Mouse (Mus musculus) embryonic facial prominence, embryonic 11.5 days (tissue): ENCODE data around the gene Ace. TPM values are rescaled to one million over a fixed set of nuclear protein-coding genes. Genes with fewer than 3 reads are reported as not detected.

Experiments
- ATAC-seq: fragments of 200-750 bp; cut with Nextera tagmentation; replicated peaks from 2 replicates; pipeline ENCODE4 v1.8.0; 2017; ENCODE audit warnings: low read depth; ENCODE audit not compliant: insufficient number of reproducible peaks, low FRiP score, low TSS enrichment
- DNase-seq: peaks from one replicate; pipeline ENCODE4 v3.0.0-alpha.2; 2015; ENCODE audit warnings: low spot score
- H3K27ac ChIP-seq: fragments of 300-500 bp; sonication (generic); replicated peaks from 2 replicates; pipeline ENCODE4 v1.5.1; 2014; ENCODE audit warnings: mild to moderate bottlenecking, low read depth, low read length, control low read depth
- H3K27me3 ChIP-seq: fragments of 300-500 bp; sonication (generic); 2 replicates; pipeline ENCODE4 v1.6.1; 2014; ENCODE audit warnings: mild to moderate bottlenecking, low read length, moderate library complexity, mixed read lengths; ENCODE audit not compliant: control insufficient read depth, insufficient read depth
- H3K36me3 ChIP-seq: fragments of 300-500 bp; sonication (generic); replicated peaks from 2 replicates; pipeline ENCODE4 v1.6.1; 2014; ENCODE audit warnings: low read depth, mild to moderate bottlenecking, low read length, moderate library complexity, mixed read lengths; ENCODE audit not compliant: control insufficient read depth, insufficient read depth
- H3K4me1 ChIP-seq: fragments of 300-500 bp; sonication (generic); 2 replicates; pipeline ENCODE4 v1.6.1; 2014; ENCODE audit warnings: low read length, mixed read lengths; ENCODE audit not compliant: control insufficient read depth, insufficient read depth
- H3K4me2 ChIP-seq: fragments of 300-500 bp; sonication (generic); 2 replicates; pipeline ENCODE4 v1.6.1; 2014; ENCODE audit warnings: low read depth, mild to moderate bottlenecking, control low read depth, low read length, moderate library complexity
- H3K4me3 ChIP-seq: fragments of 300-500 bp; sonication (generic); 2 replicates; pipeline ENCODE4 v1.5.1; 2014; ENCODE audit warnings: low read depth, low read length, control low read depth
- H3K9ac ChIP-seq: fragments of 300-500 bp; sonication (generic); replicated peaks from 2 replicates; pipeline ENCODE4 v1.6.1; 2014; ENCODE audit warnings: mild to moderate bottlenecking, control low read depth, low read length
- H3K9me3 ChIP-seq: fragments of 300-500 bp; sonication (generic); replicated peaks from 2 replicates; pipeline ENCODE4 v1.6.1; 2016; ENCODE audit warnings: mild to moderate bottlenecking, low read length, inconsistent platforms, mixed read lengths; ENCODE audit not compliant: control insufficient read depth
- WGBS: fragments of 180-500 bp; shearing (Covaris S2); extraction: QIAGEN DNeasy Blood & Tissue Kit; methylation state at CpG from one replicate; pipeline ENCODE4 v1.1.7; 2014; 5-methylcytosine and 5-hydroxymethylcytosine counted together
- polyA plus RNA-seq: library from polyadenylated mRNA; unstranded; fragments of >200 nt; fragmentation: Nextera tagmentation; extraction: Ambion mirVana; gene quantifications from 2 replicates; pipeline ENCODE4 v1.2.1, GENCODE M21; 2014

Ace gene
- polyA plus RNA-seq, 1 experiment from 2014 or later, result 0.41 TPM

DNA sequence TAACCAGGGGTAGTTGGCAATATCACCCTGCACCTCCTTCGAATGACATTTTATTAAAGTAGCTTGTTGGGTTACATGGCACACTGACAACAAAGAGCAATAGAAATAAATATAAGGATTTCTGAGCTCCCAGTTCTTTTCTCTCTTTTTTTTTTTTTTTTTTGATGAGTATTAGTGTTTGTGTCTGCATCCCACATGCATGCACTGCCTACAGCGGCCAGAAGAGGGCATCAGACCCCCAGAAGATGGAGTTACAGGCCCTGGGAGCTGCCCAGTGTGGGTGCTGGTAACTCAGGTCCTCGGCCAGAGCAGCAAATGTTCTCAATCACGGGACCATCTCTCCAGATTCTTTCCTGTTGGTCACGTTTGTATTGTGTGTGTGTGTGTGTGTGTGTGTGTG lies 3.1 kb upstream of the Ace start:
- no peak for DNase-seq
- Histone ChIP-seq H3K4me3 (no peak overlapping the region), H3K36me3 (no peaks in the 10 kb centered on the region), H3K27ac (no peak overlapping the region), H3K9ac (no peak overlapping the region), H3K9me3 (no peaks in the 10 kb centered on the region), H3K4me1 (peaks cover 4% of the 10 kb centered on the region; the same call in 1 of the 2 replicates), H3K4me2 (no peak overlapping the region), H3K27me3 (peaks cover 25% of the 10 kb centered on the region)
- WGBS, result 62% methylated on average over 5 of the region's 5 CpGs
- no peak for ATAC-seq

DNA sequence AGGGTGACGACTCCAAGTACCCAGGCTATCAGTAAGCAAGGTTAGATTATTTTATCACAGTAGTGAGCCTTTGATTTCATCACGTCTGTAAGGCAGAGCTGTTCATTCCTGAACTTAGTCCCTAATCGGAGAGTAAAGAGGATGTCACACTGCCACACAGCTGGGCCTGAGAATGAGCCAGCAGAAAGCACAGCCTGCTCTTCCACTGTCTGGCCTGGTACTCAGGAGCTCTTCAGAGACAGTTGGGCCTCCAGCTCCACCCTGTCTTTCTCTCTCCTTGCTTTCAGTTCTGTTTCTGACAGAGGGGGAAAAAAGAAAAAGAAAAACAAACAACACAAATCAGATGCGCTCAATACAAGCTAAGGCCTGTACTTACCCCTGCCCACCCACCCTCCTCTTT lies 1.5 kb upstream of the Ace start:
- no peak for DNase-seq
- 73% methylated on average over 4 of the region's 4 CpGs for WGBS
- H3K36me3 ChIP-seq, result no peaks in the 10 kb centered on the region
- no peak overlapping the region for H3K9ac ChIP-seq
- peaks cover 25% of the 10 kb centered on the region for H3K27me3 ChIP-seq
- H3K9me3 ChIP-seq, result no peaks in the 10 kb centered on the region
- H3K4me1 ChIP-seq, result peaks cover 4% of the 10 kb centered on the region; the same call in 1 of the 2 replicates
- ATAC-seq, result no peak
- no peak overlapping the region for H3K27ac ChIP-seq
- no peak overlapping the region for H3K4me3 ChIP-seq
- no peak overlapping the region for H3K4me2 ChIP-seq

DNA sequence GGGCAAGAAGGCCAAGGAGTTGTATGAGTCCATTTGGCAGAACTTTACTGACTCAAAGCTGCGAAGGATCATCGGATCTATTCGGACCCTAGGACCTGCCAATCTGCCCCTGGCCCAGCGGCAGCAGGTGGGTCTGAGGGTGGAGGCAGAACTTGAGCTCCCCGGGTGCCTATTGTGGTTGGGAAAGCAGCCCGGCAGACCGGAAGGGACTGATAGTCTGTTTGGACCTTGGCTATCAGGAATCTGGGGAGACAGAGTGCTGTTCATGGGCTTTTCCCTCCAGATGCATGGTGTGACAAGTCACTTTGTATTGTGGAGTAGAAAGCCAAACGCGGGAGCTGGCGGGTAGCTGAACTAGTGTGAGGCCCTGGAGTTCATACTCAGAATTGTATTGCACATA lies 1.2 kb downstream of the Ace start:
- H3K9ac ChIP-seq, result no peak overlapping the region
- no peak overlapping the region for H3K4me3 ChIP-seq
- ATAC-seq, result no peak
- WGBS, result 41% methylated on average over 10 of the region's 10 CpGs
- DNase-seq, result no peak
- H3K27me3 ChIP-seq, result peaks cover 25% of the 10 kb centered on the region
- H3K36me3 ChIP-seq, result no peaks in the 10 kb centered on the region
- no peaks in the 10 kb centered on the region for H3K9me3 ChIP-seq
- no peak overlapping the region for H3K4me2 ChIP-seq
- H3K27ac ChIP-seq, result no peak overlapping the region
- peaks cover 4% of the 10 kb centered on the region; the same call in 1 of the 2 replicates for H3K4me1 ChIP-seq

DNA sequence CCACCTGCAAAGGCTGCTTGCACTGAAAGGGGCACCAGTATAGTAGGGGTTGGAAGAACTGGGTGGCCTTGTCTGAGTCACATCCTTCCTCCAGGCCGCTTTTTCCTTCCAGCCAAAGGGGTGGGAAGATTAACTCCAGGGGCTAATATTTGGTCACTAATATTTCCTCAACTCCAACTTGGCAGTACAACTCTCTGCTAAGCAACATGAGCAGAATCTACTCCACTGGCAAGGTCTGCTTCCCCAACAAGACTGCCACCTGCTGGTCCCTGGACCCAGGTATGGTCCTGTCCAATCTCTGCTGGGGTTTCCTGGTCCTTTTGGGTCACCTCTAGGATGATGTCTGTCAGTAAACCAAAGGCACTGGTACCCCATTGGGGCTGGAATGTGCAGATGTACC lies 1.8 kb downstream of the Ace start:
- Histone ChIP-seq H3K36me3 (no peaks in the 10 kb centered on the region), H3K9ac (no peak overlapping the region), H3K4me3 (no peak overlapping the region), H3K4me2 (no peak overlapping the region), H3K9me3 (no peaks in the 10 kb centered on the region), H3K27ac (no peak overlapping the region), H3K27me3 (peaks cover 25% of the 10 kb centered on the region), H3K4me1 (peaks cover 4% of the 10 kb centered on the region; the same call in 1 of the 2 replicates)
- DNase-seq (peak; percentile 10), ATAC-seq (no peak)
- WGBS, result 70% methylated on average over 1 of the region's 1 CpGs

DNA sequence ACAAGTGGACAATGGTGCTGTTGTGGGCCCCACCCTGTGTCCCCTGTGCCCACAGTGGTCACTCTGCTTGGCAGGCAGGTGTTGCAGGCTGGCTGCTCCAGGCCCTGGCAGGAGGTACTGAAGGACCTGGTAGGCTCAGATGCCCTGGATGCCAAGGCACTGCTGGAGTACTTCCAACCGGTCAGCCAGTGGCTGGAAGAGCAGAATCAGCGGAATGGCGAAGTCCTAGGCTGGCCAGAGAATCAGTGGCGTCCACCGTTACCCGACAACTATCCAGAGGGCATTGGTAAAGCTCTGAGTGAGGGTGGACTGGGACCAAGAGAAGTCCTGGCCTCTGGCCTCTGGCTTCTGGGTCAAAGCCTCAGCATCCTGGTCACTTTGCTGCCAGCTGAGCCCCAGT lies 6.8 kb downstream of the Ace start:
- ATAC-seq, result no peak
- Histone ChIP-seq H3K36me3 (no peaks in the 10 kb centered on the region), H3K27me3 (no peaks in the 10 kb centered on the region), H3K4me2 (no peak overlapping the region), H3K27ac (no peak overlapping the region), H3K9me3 (no peaks in the 10 kb centered on the region), H3K4me1 (no peaks in the 10 kb centered on the region), H3K9ac (no peak overlapping the region), H3K4me3 (no peak overlapping the region)
- DNase-seq, result no peak
- WGBS, result 93% methylated on average over 6 of the region's 6 CpGs

DNA sequence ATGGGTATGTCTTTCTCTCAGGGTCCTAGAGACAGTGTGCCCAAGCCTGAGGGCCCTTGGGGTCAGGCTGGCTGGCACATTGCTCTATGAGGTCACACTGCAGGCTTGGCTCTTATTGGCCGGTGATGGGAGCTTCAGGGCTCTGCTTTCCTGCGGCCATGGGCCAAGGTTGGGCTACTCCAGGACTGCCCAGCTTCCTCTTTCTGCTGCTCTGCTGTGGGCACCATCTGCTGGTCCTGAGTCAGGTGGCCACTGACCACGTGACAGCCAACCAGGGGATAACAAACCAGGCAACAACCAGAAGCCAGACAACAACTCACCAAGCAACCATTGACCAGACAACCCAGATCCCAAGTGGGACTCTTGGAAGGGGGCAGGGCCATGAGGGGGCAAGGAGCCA lies 7.3 kb downstream of the Ace start:
- ATAC-seq (no peak), DNase-seq (no peak)
- H3K4me2 ChIP-seq, result no peak overlapping the region
- no peak overlapping the region for H3K9ac ChIP-seq
- H3K4me3 ChIP-seq, result no peak overlapping the region
- H3K36me3 ChIP-seq, result no peaks in the 10 kb centered on the region
- WGBS, result 76% methylated on average over 3 of the region's 3 CpGs
- no peaks in the 10 kb centered on the region for H3K9me3 ChIP-seq
- no peaks in the 10 kb centered on the region for H3K4me1 ChIP-seq
- H3K27me3 ChIP-seq, result no peaks in the 10 kb centered on the region
- no peak overlapping the region for H3K27ac ChIP-seq

DNA sequence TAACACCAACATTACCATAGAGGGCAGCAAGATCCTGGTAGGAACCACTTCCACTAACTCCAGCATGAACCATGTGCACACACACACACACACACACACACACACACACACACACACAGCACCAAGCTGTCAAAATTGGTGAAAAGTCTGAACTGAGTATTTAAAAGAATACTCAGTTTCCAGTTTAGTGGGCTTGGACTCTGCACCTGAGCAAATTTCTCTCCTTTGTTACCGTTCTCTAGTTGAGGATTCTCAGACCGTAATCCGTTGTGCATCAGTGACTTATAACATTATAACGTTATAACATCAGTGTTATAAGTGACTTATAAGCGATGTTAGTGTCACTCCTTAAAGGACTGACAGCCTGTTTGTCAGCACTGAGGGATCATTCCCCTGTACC lies 7.9 kb downstream of the Ace start:
- DNase-seq, result no peak
- Histone ChIP-seq H3K4me2 (no peak overlapping the region), H3K27me3 (no peaks in the 10 kb centered on the region), H3K4me3 (no peak overlapping the region), H3K4me1 (no peaks in the 10 kb centered on the region), H3K9ac (no peak overlapping the region), H3K36me3 (no peaks in the 10 kb centered on the region), H3K9me3 (no peaks in the 10 kb centered on the region), H3K27ac (no peak overlapping the region)
- WGBS, result 89% methylated on average over 5 of the region's 5 CpGs
- no peak for ATAC-seq

DNA sequence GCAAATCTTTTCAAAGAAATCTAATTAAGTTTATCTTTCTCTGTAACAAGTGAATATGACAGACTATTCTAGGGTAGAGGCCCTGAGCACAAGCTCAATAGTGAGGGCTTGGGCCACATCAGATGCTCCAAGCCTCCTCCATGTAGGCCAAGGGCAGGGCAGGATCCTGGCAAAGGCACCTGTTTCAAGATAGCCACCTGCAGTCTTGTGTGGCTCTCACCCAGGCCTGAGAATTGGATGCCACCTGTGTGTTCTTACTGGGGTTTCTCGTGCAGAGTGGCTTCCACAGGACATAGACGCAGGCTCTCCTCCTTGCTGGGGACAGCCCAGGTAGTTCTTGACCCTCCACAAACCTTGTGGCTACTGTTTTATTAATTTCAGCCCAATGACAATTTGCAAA lies 10.5 kb downstream of the Ace start:
- H3K4me1 ChIP-seq, result no peaks in the 10 kb centered on the region
- 81% methylated on average over 2 of the region's 2 CpGs for WGBS
- no peak overlapping the region for H3K27ac ChIP-seq
- H3K4me2 ChIP-seq, result no peak overlapping the region
- no peaks in the 10 kb centered on the region for H3K27me3 ChIP-seq
- DNase-seq (no peak), ATAC-seq (no peak)
- no peaks in the 10 kb centered on the region for H3K9me3 ChIP-seq
- no peak overlapping the region for H3K9ac ChIP-seq
- no peaks in the 10 kb centered on the region for H3K36me3 ChIP-seq
- no peak overlapping the region for H3K4me3 ChIP-seq
